Mouse (Mus musculus): ENCODE data around the gene Slc38a2.

Slc38a2 gene

GRCm38 (mm10) chr15:96695455-96696421 lies 3.8 kb downstream of the Slc38a2 start:
- DNase-seq, result peak in 1 of 2 experiments; percentile 34

- no peak for DNase-seq
Measured at GRCm38 (mm10) chr15:96694988-96695387, 4.5 kb downstream of the Slc38a2 start.

- DNase-seq, result no peak
Measured at GRCm38 (mm10) chr15:96693688-96694087, 5.8 kb downstream of the Slc38a2 start.

- DNase-seq, result no peak
Measured at GRCm38 (mm10) chr15:96692401-96692800, 7.1 kb downstream of the Slc38a2 start.

GRCm38 (mm10) chr15:96691381-96691780 lies 8.1 kb downstream of the Slc38a2 start:
- DNase-seq, result no peak

GRCm38 (mm10) chr15:96690829-96691228 lies 8.7 kb downstream of the Slc38a2 start:
- DNase-seq, result no peak

GRCm38 (mm10) chr15:96689919-96690318 lies 9.6 kb downstream of the Slc38a2 start:
- DNase-seq, result no peak

GRCm38 (mm10) chr15:96688784-96689318 lies 10.7 kb downstream of the Slc38a2 start:
- no peak for DNase-seq

GRCm38 (mm10) chr15:96688036-96688435 lies 11.5 kb downstream of the Slc38a2 start:
- DNase-seq, result no peak

GRCm38 (mm10) chr15:96687366-96687765 lies 12.2 kb downstream of the Slc38a2 start:
- no peak for DNase-seq

- no peak for DNase-seq
Measured at GRCm38 (mm10) chr15:96686201-96687159, 13.1 kb downstream of the Slc38a2 start.

GRCm38 (mm10) chr15:96685273-96685672 lies 14.3 kb downstream of the Slc38a2 start:
- DNase-seq, result no peak

- DNase-seq, result peak; percentile 45 to 64
Measured at GRCm38 (mm10) chr15:96684132-96684830, 15.2 kb downstream of the Slc38a2 start.

- no peak for DNase-seq
Measured at GRCm38 (mm10) chr15:96678871-96679773, 20.4 kb downstream of the Slc38a2 start.

- DNase-seq, result no peak
Measured at GRCm38 (mm10) chr15:96676518-96676917, 23.0 kb downstream of the Slc38a2 start.

GRCm38 (mm10) chr15:96675744-96676143 lies 23.8 kb downstream of the Slc38a2 start:
- no peak for DNase-seq

GRCm38 (mm10) chr15:96675055-96675454 lies 24.5 kb downstream of the Slc38a2 start:
- no peak for DNase-seq

- DNase-seq, result no peak
Measured at GRCm38 (mm10) chr15:96674089-96674488, 25.4 kb downstream of the Slc38a2 start.

- no peak for DNase-seq
Measured at GRCm38 (mm10) chr15:96669721-96670120, 29.8 kb downstream of the Slc38a2 start.

- peak; percentile 50 to 58 for DNase-seq
Measured at GRCm38 (mm10) chr15:96666663-96667062, 32.9 kb downstream of the Slc38a2 start.

GRCm38 (mm10) chr15:96665889-96666288 lies 33.6 kb downstream of the Slc38a2 start:
- DNase-seq, result peak; percentile 73
